Comparison of ENCODE assay signal across 8 mouse cellular contexts in the genomic region with DNA sequence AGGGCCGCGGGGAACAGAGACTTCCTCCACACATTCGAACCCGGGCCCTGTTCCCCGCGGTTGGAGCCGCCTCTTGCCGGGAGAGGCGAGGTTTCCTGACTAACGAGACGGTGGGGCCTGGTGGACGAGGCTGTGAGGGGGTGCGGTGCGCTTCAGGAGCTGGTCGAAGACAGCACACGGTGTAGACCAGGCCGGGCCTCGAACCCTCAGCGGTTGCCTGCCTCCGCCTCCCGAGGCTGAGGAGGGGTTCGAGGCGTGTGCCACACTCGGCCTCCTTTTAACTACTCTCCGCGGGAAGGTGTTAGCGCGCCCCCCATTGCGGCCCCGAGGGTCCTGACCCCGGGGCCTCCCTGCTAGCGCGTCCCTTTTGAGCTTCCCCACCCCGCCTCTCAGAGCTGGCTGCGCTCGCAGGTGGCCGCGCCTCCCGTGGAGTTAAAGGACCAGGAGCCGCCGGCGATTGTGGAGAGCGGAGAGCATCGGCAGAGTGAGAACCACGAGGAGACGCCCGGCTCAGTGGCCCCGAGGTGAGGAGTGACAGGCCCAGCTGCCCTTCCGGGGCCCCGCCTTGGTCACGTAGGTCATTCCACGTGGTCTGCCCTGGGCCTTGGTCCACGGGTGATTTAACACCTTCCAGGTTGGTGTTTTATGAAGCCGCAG. TPM values are rescaled to one million over a fixed set of nuclear protein-coding genes. Genes with fewer than 3 reads are reported as not detected.
DNase-seq lines count a peak whose midpoint lies in the region; ATAC-seq and TF ChIP-seq lines count a peak whose summit lies in the region.

No protein-coding gene starts in this region.

- peak overlapping the region; percentile 46 to 47 for H3K4me3 ChIP-seq in heart, embryonic 14.5 days (ENCODE audit: control insufficient read depth in 1 of 2, insufficient read depth in 1 of 2, low read depth in 1 of 2, low read length in 2 of 2)
- H3K4me3 ChIP-seq in kidney, postnatal 0 days (replicated peaks; ENCODE audit: low read depth, low read length): peak overlapping the region; percentile 51
- peak overlapping the region; percentile 66 for H3K4me3 ChIP-seq in spleen, adult 2 months (ENCODE audit: extremely low read depth, insufficient read depth, insufficient read length)

- peak; percentile 40 for ATAC-seq in heart, embryonic 14.5 days (ENCODE audit: insufficient number of reproducible peaks, insufficient read depth, low FRiP score, low read depth)
- peak; percentile 62 for ATAC-seq in kidney, postnatal 0 days (replicated peaks; ENCODE audit: low FRiP score, low read depth)
- ATAC-seq in inflammation-experienced regulatory T-cells, adult 6 months: no peak

- H3K4me2 ChIP-seq in heart, embryonic 14.5 days (ENCODE audit: low read length): peak overlapping the region; percentile 96
- H3K4me2 ChIP-seq in kidney, postnatal 0 days (ENCODE audit: low read length): peak overlapping the region; percentile 94

- peaks cover 24% of the 10 kb centered on the region for H3K36me3 ChIP-seq in heart, embryonic 14.5 days (ENCODE audit: control insufficient read depth, insufficient read depth, low read length)
- H3K36me3 ChIP-seq in kidney, postnatal 0 days (ENCODE audit: insufficient read depth, low read length): peaks cover 23% of the 10 kb centered on the region
- peaks cover 7% of the 10 kb centered on the region for H3K36me3 ChIP-seq in spleen, adult 2 months (ENCODE audit: control insufficient read depth, insufficient read depth, low read length)

- TF ChIP-seq POLR2A in spleen, adult 2 months (IDR thresholded peaks at IDR 0.05; ENCODE audit: low read depth, low read length): no peak

- WGBS in heart, embryonic 14.5 days: 3% methylated on average over 52 of the region's 54 CpGs
- 2% methylated on average over 54 of the region's 54 CpGs for WGBS in kidney, postnatal 0 days
- 2% methylated on average over 53 of the region's 54 CpGs for WGBS in spleen, adult 2 months

- TF ChIP-seq CTCF in kidney, postnatal 0 days (IDR thresholded peaks at IDR 0.05; ENCODE audit: low read depth): no peak
- TF ChIP-seq CTCF in spleen, adult 2 months (IDR thresholded peaks at IDR 0.05; ENCODE audit: extremely low read depth, insufficient read depth, insufficient read length, insufficient replicate concordance): no peak

- peak overlapping the region; percentile 71 for H3K9ac ChIP-seq in heart, embryonic 14.5 days (ENCODE audit: low read length)
- H3K9ac ChIP-seq in kidney, postnatal 0 days (ENCODE audit: low read depth, low read length): peak overlapping the region; percentile 59

- H3K27ac ChIP-seq in heart, embryonic 14.5 days (replicated peaks in 1 of 2; ENCODE audit: control insufficient read depth in 1 of 2, insufficient read depth in 1 of 2, low read depth in 2 of 2, low read length in 2 of 2): no peak overlapping the region
- no peak overlapping the region for H3K27ac ChIP-seq in kidney, postnatal 0 days
- no peak overlapping the region for H3K27ac ChIP-seq in spleen, adult 2 months (ENCODE audit: insufficient read depth, low read length)

- H3K9me3 ChIP-seq in heart, embryonic 14.5 days (ENCODE audit: control insufficient read depth, low read length): no peaks in the 10 kb centered on the region
- H3K9me3 ChIP-seq in kidney, postnatal 0 days (replicated peaks; ENCODE audit: low read length): no peaks in the 10 kb centered on the region

- H3K27me3 ChIP-seq in heart, embryonic 14.5 days (ENCODE audit: control insufficient read depth, insufficient read depth, low read length): no peaks in the 10 kb centered on the region
- no peaks in the 10 kb centered on the region for H3K27me3 ChIP-seq in kidney, postnatal 0 days (ENCODE audit: insufficient read depth, low read length)
- no peaks in the 10 kb centered on the region for H3K27me3 ChIP-seq in spleen, adult 2 months (ENCODE audit: control insufficient read depth, insufficient read depth, low read length)

- DNase-seq in right cerebral cortex, postnatal 14 days: peak; percentile 19
- no peak for DNase-seq in right cerebral cortex, postnatal 36 days (ENCODE audit: low spot score in 2 of 2)
- DNase-seq in embryo, embryonic 11 days: peak; percentile 59
- peak; percentile 29 for DNase-seq in kidney, postnatal 0 days (ENCODE audit: low spot score)
- peak; percentile 41 for DNase-seq in lung, postnatal 36 days
- DNase-seq in spleen, adult 2 months (ENCODE audit: low read depth in 1 of 2, low spot score in 2 of 2): peak in 1 of 2 experiments; percentile 12

- H3K4me1 ChIP-seq in heart, embryonic 14.5 days (ENCODE audit: control insufficient read depth in 2 of 2, insufficient read depth in 2 of 2, low read length in 2 of 2): peaks cover 8 to 9% of the 10 kb centered on the region in 2 experiments; a peak in 2 of 4 replicates
- peaks cover 9% of the 10 kb centered on the region for H3K4me1 ChIP-seq in kidney, postnatal 0 days (replicated peaks; ENCODE audit: insufficient read depth, low read length)
- H3K4me1 ChIP-seq in spleen, adult 2 months (ENCODE audit: control insufficient read depth, insufficient read depth, insufficient read length): peaks cover 10% of the 10 kb centered on the region

RNA-seq across cellular contexts. Expression of a gene that starts 0.5 kb away (rescaled TPM):
- 23.7 and 25.2 TPM in 2 replicates for polyA plus RNA-seq in heart, embryonic 14.5 days (2014; fragmentation: Nextera tagmentation; extraction: Ambion mirVana)
- 43.0 and 45.7 TPM in 2 replicates for polyA plus RNA-seq in kidney, postnatal 0 days (2015; fragmentation: Nextera tagmentation; extraction: Ambion mirVana)
- 1.8 and 2.0 TPM in 2 replicates for polyA plus RNA-seq in spleen, adult 2 months (2012; rRNA removed)
- polyA plus RNA-seq in inflammation-experienced regulatory T-cells, adult 6 months (2017; shearing (Covaris generic)): 10 to 100 TPM in 1 of 3 experiments, 1 to 10 TPM in 2; 4.3 to 19.0 (median 6.8) TPM

RNA-seq across cellular contexts. Expression of a gene that starts 15.6 kb away (rescaled TPM):
- polyA plus RNA-seq in heart, embryonic 14.5 days (2014; fragmentation: Nextera tagmentation; extraction: Ambion mirVana): 47.6 and 50.7 TPM in 2 replicates
- 68.2 and 74.7 TPM in 2 replicates for polyA plus RNA-seq in kidney, postnatal 0 days (2015; fragmentation: Nextera tagmentation; extraction: Ambion mirVana)
- polyA plus RNA-seq in spleen, adult 2 months (2012; rRNA removed): 50.3 and 55.0 TPM in 2 replicates
- 10 to 100 TPM; 48.1 to 76.0 (median 58.3) TPM for polyA plus RNA-seq in inflammation-experienced regulatory T-cells, adult 6 months (2017; shearing (Covaris generic))

RNA-seq across cellular contexts. Expression of a gene that starts 21.3 kb away (rescaled TPM):
- 34.0 and 38.6 TPM in 2 replicates for polyA plus RNA-seq in heart, embryonic 14.5 days (2014; fragmentation: Nextera tagmentation; extraction: Ambion mirVana)
- polyA plus RNA-seq in kidney, postnatal 0 days (2015; fragmentation: Nextera tagmentation; extraction: Ambion mirVana): 59.2 and 67.6 TPM in 2 replicates
- polyA plus RNA-seq in spleen, adult 2 months (2012; rRNA removed): 44.2 and 48.3 TPM in 2 replicates
- polyA plus RNA-seq in inflammation-experienced regulatory T-cells, adult 6 months (2017; shearing (Covaris generic)): 10 to 100 TPM; 14.5 to 19.9 (median 19.2) TPM

RNA-seq across cellular contexts. Expression of a gene that starts 25.7 kb away (rescaled TPM):
- polyA plus RNA-seq in heart, embryonic 14.5 days (2014; fragmentation: Nextera tagmentation; extraction: Ambion mirVana): 500 and 527 TPM in 2 replicates
- polyA plus RNA-seq in kidney, postnatal 0 days (2015; fragmentation: Nextera tagmentation; extraction: Ambion mirVana): 644 and 753 TPM in 2 replicates
- polyA plus RNA-seq in spleen, adult 2 months (2012; rRNA removed): 112 and 116 TPM in 2 replicates
- 100 to 1,000 TPM; 278 to 341 (median 290) TPM for polyA plus RNA-seq in inflammation-experienced regulatory T-cells, adult 6 months (2017; shearing (Covaris generic))

RNA-seq across cellular contexts. Expression of a gene that starts 29.3 kb away (rescaled TPM):
- 1.8 and 2.5 TPM in 2 replicates for polyA plus RNA-seq in heart, embryonic 14.5 days (2014; fragmentation: Nextera tagmentation; extraction: Ambion mirVana)
- 1.1 and 1.8 TPM in 2 replicates for polyA plus RNA-seq in kidney, postnatal 0 days (2015; fragmentation: Nextera tagmentation; extraction: Ambion mirVana)
- 46.5 and 70.0 TPM in 2 replicates for polyA plus RNA-seq in spleen, adult 2 months (2012; rRNA removed)
- not detected for polyA plus RNA-seq in inflammation-experienced regulatory T-cells, adult 6 months (2017; shearing (Covaris generic))

Comparison
In these comparisons a context has a peak if more than half of its experiments do, and no peak if none do; other contexts are left out.
1. DNase-seq: peak in right cerebral cortex, postnatal 14 days (single experiment), embryo, embryonic 11 days (single experiment), kidney, postnatal 0 days (single experiment) and lung, postnatal 36 days (single experiment); none in right cerebral cortex, postnatal 36 days (0 of 2).
2. Peak in every context shown above with its lines, with median percentiles within 50 percentile points of each other: H3K4me3 ChIP-seq.